Mouse (Mus musculus) MEL (cell line): ENCODE results near the gene Ninl.

Source experiments
- CTCF ChIP-seq, 3 experiments: IDR thresholded peaks in 2 of 3; conservative IDR thresholded peaks in 1 of 3; 2 replicates each; pipeline ENCODE4 v1.5.1; 2011 to 2012; ENCODE audit warnings: low read length in 3 of 3, low read depth in 2 of 3, mild to moderate bottlenecking in 2 of 3, improper control_type of control experiment in 1 of 3, inconsistent platforms in 1 of 3, mixed read lengths in 1 of 3, moderate library complexity in 1 of 3; ENCODE audit not compliant: control insufficient read depth in 1 of 3, insufficient read depth in 1 of 3, poor library complexity in 1 of 3, severe bottlenecking in 1 of 3
- EP300 ChIP-seq, 2 experiments: IDR thresholded peaks; 2 replicates each; pipeline ENCODE4 v1.6.1; 2011; ENCODE audit warnings: improper control_type of control experiment in 2 of 2, low read length in 2 of 2, low read depth in 1 of 2, mild to moderate bottlenecking in 1 of 2
- MXI1 ChIP-seq: IDR thresholded peaks from 2 replicates; pipeline ENCODE4 v1.6.1; 2011; ENCODE audit warnings: mild to moderate bottlenecking, low read depth, low read length, improper control_type of control experiment
- POLR2A ChIP-seq, 2 experiments: IDR thresholded peaks; 2 replicates each; pipeline ENCODE4 v1.6.1; 2011 to 2012; ENCODE audit warnings: low read length in 2 of 2, mild to moderate bottlenecking in 2 of 2, control low read depth in 1 of 2, improper control_type of control experiment in 1 of 2, low read depth in 1 of 2, moderate library complexity in 1 of 2; ENCODE audit not compliant: control insufficient read depth in 1 of 2, insufficient read depth in 1 of 2, poor library complexity in 1 of 2
- POLR2AphosphoS2 ChIP-seq: IDR thresholded peaks from 2 replicates; pipeline ENCODE4 v1.6.1; 2011; ENCODE audit warnings: low read length, improper control_type of control experiment
- RCOR1 ChIP-seq: IDR thresholded peaks from 2 replicates; pipeline ENCODE4 v1.6.1; 2012; ENCODE audit warnings: low read depth, mild to moderate bottlenecking, inconsistent platforms, low read length, improper control_type of control experiment
- TAL1 ChIP-seq: IDR thresholded peaks from 2 replicates; pipeline ENCODE4 v1.6.1; 2012; ENCODE audit warnings: mild to moderate bottlenecking, inconsistent platforms, low read length, moderate library complexity, mixed read lengths

GRCm38 (mm10) chr2:150963246-150963645, 75.9 kb downstream of the Ninl start:
- no peak for TF ChIP-seq TAL1
- TF ChIP-seq EP300 (IDR thresholded peaks at IDR 0.05; ENCODE audit: low read depth in 1 of 2, low read length in 2 of 2) = no peak
- no peak for TF ChIP-seq POLR2A (IDR thresholded peaks at IDR 0.05; ENCODE audit: control insufficient read depth in 1 of 2, insufficient read depth in 1 of 2, low read depth in 1 of 2, low read length in 2 of 2, poor library complexity in 1 of 2)
- TF ChIP-seq CTCF (IDR thresholded peaks at IDR 0.05 in 2 of 3, conservative IDR thresholded peaks at IDR 0.05 in 1 of 3; ENCODE audit: control insufficient read depth in 1 of 3, insufficient read depth in 1 of 3, low read depth in 2 of 3, low read length in 3 of 3, poor library complexity in 1 of 3, severe bottlenecking in 1 of 3) = no peak
- no peak for TF ChIP-seq POLR2AphosphoS2
- TF ChIP-seq MXI1 = no peak
- no peak for TF ChIP-seq RCOR1
